Mouse (Mus musculus) cerebellum, adult 2 months (tissue): Measurements from ENCODE around the gene Ankrd2.

Source experiments
- CTCF ChIP-seq: fragments of 200-500 bp; IDR thresholded peaks from 2 replicates; pipeline ENCODE4 v1.5.1; 2011; ENCODE audit warnings: low read depth, mild to moderate bottlenecking, control low read depth, low read length, moderate library complexity, borderline replicate concordance; ENCODE audit not compliant: insufficient read depth
- POLR2A ChIP-seq: fragments of 200-500 bp; IDR thresholded peaks from 2 replicates; pipeline ENCODE4 v1.6.1; 2011; ENCODE audit warnings: low read length, control low read depth, borderline replicate concordance; ENCODE audit not compliant: insufficient read depth

DNA sequence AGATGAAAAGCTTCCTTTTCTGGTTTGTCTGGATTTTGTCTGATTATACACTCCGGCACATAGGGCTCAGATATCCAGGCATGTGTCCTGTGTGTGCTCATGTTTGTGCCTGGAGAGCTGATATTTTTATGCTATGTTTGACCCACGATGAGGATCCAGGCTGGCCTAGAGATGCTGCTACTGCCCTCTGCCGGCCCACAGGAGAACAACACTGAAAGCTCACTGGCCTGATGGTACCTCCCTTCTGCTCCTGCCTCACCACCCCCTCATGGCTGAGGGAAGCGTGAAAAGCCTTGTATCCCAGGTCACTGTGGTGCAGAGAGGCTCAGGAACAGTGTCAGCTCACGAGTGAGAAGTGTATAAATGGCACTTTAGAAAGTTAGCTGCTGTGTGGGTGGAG, 9.6 kb upstream of the Ankrd2 start:
- TF ChIP-seq CTCF, result peak; percentile 96
- TF ChIP-seq POLR2A, result no peak
